Mouse (Mus musculus): Measurements from ENCODE around the gene Jazf1.

Gene Jazf1

DNA sequence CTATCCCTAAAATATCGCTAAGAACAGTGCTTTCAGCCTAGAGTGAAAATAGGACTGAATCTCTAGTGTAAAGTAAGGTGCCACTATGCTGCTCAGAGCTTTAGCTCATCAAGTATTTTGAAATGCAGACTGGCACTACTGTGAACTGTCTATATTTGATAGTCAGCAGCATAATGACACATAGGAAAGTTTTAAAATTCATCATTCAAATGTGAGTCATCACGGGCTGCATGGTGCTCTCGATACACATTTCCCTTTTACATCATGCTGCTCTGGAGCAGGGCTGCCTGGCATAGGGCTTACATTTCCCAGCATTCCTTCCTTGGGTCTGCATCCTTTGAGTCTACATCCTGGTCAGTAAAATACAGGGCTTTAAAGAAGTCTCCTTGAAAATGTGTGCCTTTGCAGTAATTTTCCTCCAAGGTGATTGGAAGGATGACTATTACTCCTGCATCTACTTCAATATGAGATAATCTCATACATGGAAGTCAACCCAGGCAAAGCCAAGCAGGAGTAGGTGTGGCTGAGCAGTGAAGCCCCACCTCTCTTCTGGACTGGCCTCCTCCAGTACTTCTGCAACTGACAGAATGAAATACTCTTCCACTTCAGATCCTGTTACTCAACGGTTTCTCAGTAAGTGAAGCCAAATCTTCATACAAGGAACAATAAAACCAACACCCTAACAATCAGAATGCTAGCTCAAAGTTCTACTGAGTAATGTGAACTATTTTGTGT lies 165.0 kb downstream of the Jazf1 start:
- DNase-seq, result peak; percentile 30

DNA sequence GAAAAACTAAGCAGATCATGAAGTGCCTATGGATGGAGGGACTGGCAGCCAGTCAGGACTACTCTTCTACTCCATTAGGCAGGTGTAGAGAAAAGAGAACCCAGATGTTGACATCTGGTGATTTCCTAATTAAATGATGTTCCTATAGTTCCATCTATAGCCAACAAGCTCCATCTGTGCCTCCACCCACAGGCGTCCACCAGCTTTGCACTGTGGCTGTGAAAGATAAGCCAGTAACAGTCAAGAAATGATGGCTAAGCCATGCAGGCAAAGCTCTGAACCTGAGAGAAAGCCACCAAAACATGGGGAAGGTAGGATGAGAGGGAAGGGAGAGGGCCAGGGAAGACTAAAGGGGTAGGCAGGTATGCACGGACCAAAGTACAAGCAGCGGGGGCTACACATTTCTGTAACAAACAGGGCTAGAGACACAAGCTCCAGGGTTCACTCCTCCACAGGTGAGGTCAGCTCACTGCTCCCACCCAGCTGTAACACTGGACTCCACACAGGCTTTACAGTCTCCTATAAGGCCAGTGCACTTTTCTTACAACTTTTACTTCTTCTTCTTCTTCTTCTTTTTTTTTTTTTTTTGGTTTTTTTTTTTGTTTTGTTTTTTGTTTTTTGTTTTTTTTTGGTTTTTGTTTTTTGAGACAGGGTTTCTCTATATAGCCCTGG lies 168.7 kb downstream of the Jazf1 start:
- no peak for DNase-seq

DNA sequence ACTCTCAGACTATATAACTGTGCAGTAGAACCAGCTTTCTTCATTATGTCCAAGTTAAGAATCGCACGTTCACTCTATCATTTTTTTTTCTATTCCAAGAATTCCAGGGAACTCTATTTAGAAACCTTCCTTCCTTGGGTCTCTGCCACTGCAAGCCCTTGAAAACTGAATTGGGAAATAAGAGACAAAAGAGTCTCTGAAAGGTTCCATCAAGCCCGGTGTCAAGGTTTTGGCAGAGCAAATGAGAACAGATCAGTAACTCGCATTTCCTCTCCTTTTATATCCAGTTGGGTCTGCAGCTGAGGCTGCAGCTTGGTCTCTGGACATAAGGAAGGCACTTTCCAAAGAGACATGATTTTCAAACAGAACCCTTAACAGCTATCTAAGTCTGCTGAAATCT lies 173.4 kb downstream of the Jazf1 start:
- no peak for DNase-seq

DNA sequence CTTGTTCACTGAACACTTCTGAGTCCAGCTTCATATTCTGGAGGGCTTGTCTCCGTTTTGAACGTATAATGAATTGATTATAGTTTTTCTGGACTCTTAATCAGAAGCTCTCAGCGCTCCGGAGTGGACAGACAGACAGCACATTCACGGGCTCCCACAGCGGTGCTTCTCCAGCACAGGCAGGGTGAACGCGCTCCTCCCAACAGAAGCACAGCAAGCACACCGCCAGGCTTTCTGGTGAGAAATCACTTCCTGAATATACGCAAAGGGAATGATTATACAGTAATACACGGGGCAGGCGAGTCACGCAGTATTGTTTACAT lies 174.0 kb downstream of the Jazf1 start:
- no peak for DNase-seq

DNA sequence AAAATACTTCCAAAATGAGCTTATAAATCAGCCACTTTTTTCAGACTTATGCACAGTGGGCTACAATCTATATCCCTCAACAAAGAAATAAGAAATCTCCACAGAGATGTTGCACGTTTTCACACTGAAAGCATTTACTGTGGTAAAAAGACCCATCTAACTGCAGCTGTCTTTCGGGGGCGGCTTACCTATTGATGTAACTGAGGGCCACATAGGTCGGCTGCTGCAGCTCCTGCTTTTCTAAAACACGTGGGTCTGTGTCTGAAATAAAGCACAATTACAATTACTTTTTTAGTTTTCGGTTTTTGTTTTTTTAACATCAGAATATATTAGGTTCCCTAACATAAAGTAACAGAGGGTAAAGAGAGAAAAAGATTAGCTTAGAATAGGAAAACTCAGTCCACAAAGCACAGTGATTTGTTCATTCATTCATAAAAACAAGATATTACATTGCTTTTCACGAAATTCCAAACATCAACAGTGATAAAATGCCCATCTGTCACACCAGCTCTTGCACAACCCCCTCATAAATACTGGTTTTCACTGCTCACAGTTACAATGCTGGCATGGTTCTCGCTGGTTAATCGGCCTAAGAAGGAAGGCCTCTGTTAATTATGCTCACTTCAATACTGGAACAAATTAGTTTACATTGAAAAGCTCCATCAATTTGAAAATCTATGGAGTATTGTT lies 174.5 kb downstream of the Jazf1 start:
- DNase-seq, result no peak

DNA sequence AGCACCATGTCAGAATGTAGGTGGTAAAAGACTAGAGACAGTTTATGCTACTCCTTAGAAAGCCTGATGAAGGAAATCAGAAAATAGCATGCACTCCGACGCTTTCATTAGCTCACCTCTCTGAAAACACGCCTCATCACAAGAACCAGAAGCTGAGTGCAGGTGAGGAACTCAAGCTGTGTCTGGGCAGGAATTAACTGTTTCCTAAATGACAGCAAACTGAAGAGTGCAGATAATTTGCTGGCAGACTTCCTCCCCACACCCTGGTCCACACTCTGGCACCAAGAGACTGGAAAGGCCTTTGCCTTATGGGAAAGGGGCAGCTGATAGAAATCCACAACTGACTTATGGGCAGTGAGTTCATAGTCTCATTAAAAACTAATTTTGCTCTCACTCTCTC lies 175.5 kb downstream of the Jazf1 start:
- no peak for DNase-seq

DNA sequence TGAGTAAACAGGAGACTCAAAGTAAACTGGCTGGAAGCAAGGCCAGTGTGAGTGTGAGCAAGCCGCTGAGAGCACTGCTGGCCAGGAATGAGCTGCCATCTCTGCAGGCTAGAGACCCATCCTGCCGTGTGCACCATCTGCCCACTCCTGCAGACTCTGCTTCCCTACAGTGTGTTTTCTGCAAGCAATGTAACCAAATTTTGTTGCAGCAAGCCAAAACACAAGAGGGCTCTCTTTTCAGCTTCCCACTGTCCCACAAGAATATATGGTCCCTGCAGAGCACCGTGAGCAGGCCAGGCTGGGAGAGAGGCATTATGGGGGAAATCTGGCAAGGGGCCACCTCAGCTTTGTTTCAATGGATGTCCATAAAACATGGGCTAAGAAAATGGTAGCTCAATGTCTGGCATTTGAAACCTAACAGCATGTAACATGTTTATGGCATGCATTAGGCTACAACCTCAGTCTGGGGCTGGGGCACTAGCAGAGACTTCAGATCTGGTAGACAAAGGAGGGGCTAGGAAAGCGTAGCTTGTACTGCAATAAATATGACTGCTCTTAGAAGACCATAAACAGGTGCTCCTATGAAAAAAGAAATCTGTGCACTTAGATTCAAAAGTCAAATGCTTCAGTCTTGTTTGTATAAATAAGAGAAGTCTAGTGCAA lies 180.8 kb downstream of the Jazf1 start:
- DNase-seq, result no peak

DNA sequence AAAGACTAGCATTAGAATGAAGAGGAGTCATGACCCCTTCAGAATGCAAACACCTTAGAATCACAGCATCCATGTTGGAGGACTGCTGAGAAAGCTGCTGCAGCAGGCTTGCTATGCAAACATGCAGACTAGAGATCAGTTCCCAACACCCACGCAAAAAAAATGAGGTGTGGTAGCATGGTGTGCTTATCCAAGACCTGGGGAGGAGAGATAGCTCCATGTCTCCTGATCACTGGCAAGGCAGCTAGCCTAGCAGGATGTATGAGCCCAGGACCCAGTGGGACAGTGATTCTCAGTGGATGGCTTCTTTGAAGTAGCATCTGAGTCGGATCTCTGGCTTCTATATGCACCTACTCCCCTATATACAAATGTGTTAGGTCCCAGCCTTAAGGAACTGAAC lies 184.7 kb downstream of the Jazf1 start:
- no peak for DNase-seq

DNA sequence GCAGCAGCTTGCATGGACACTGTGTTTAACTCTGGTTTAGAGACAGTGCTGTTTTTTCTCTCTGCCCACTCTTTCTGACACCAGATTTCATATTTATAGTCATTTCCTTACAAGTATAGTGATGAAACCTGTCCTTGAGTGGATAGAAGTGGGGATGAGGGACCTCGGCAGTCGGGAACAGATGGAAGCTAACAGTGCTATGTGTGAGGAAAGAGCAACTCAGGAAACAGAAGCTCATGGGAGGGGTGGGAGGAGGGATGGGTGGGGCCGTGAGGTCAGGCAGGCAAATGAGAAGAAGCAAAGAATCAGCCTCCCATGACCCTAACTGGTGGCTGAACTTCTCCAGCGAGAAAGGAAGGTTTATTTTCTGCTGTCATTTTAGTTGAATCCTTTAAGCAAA lies 191.3 kb downstream of the Jazf1 start:
- DNase-seq, result no peak

DNA sequence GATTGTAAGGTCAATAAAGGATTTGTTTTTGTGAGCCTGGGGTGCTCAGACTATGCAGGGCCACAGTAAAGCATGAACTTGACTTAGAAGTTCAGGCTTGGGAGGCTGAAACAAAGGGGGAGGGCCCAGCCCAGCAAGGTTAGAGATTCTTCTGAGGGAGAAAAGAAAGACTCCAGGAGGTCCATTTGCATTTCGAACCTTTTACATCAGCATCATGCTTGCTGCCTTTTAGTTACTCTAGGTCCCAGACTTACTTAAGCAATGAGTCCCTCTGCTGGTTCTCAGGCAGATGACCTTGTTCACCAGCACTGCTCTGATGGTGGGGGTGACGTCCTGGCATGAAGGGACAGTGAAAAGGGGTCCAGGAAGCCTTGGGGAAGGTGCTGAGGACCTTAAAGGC lies 197.1 kb downstream of the Jazf1 start:
- DNase-seq, result no peak

DNA sequence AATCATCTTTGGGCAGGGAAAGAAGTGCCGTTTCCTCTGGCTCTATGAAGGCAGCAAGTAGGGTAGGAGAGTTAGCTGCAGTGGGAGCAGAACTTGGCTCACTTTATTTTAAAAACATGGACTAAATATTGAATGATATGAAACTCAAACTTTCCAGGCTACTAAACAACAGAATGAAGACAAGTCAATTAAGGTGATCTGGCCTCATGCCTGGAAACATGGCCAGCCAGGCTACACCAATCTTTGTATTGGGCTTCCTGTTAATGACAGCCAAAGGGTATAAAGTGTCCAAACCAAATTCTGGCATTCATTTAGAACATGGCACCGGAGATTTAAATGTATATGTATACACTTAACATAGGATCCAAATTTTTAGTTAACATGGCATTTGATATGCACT lies 199.2 kb downstream of the Jazf1 start:
- no peak for DNase-seq

DNA sequence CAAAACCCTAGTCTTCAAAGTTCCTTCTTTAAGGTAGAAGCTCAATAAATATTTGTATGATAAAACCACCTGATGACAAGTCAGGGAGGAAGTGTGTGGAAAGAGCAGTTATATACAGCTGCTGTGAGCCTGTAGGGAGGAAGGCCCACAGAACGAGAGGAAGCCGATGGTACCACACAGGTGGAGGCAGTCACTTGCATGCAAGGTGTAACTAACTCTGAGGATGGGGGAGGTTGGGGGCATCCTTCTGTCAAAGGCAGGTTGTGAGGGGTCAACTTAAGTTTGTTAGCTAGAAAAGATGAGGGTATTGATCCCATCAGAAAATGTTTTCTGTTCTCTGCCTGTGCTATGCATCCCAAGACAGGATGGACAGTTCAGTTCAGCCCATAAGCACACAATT lies 200.1 kb downstream of the Jazf1 start:
- DNase-seq, result no peak

DNA sequence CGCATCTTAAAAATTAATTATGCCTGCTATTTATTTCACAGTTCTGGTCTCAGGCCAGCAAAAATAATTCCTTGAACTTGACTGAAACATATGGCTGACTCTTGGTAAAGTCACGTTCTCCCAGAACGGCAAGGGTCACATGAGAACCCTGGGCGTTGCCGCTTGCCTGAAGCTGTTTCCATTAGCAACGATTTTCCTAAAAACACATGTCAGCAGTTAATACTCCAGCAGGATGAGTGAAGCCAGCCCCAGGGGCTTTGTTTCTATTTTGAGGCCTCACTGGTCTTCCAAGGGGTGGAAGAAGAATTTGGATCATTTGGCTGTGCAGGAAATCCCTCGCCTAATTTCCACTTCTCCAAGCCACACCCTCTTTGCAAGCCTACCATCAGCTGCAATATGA lies 206.5 kb downstream of the Jazf1 start:
- peak; percentile 17 for DNase-seq

DNA sequence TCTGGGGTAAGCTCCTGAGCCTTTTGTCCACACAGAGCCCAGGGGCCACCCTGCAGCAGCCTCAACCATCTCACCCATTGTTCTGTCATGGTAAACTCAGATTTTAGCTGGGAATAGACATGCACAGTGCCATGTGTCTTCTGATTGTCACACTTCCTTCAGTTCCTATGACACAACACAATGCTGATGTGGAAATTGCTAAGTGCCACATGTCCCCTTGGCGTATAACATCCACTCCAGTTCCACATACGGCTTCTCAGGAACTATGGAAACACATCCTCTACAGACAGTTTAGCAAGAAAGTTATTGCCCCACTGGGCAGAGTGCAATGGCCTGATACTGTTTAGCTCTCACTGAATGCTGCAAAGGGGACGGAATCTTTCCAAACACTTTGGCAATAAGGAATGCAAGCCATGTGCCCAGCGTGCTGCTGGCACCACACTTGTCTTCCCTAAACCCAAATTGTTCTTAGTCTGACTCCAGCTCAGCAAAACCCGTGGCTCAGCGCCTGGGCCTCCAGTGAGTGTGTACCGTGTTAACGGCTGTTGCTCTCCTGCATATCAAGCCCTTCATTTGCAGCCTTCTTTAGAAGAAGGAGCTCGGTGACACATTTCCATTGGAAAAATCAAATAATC lies 207.1 kb downstream of the Jazf1 start:
- DNase-seq, result peak; percentile 40

DNA sequence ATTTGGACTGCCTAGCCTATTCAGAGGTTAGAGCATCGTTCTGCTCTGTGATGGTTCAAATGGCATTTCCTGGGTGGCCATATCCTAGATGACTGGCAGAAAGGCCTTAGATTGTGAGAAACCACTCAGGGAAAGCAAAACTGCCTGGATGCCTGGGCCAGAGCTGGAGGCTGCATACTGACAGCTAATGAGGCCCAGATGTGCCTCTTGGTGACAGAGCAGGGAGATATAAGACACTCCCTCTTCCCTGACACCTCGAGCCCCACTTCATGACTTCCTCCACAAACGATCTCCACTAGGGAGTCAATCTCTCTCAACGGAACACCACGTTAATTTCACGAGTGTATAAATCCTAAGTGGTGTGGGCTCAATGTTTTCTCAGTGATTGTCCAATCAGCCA lies 207.7 kb downstream of the Jazf1 start:
- no peak for DNase-seq

DNA sequence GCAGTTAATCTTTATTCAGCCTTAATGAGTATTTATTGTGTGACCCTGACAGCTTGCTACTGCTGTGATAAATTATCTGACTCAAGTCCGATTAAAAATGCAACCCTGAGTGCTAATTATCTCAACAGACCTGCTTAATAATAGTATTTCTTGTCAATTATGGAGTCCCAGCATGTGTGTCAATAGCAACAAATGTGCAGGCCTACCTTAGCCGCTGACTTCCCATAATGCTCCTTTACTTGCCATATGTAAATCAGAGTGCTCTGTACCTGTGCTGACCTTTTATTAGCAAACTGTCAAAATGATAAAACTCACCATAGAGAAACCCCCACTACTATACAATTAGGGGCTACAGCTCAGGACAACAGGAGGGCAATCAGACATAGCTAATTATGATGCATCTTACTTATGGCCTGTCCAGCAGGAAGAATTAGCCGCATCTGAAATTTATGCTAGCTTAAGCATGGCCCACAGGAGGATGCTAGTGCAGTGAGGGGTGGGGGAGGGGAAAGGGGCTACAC lies 209.5 kb downstream of the Jazf1 start:
- no peak for DNase-seq

DNA sequence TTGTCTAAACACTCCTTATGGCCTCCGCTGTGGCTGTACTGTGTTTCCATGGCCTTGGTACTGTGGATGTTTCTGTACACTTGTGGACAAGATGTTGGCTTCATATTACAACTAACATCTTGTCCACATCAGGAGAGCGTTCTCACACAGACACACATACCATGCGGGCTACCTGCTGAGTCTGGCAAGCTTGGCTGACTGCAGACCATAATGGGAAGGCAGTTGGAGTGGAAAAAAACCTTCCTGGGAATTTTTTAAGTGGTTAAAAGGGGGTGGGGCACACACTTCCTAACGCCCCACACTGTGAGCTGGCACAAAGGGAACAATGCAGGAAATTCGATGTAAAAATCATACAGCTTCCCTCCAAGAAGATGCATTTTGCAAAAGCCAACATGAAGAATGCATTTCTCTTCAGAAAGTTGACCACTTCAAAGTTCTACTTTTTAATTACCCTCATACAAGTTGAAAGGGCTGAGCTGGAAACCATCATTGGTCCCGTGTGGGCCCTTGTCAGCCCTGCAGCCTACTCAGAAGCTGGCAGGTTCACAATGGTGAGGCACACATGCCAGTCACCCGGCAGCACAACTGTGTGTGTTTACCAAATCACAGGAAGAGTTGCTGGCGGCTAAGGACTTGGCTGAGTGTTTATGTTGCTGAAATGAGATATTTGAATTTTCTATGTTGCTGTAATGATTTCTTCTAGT lies 215.9 kb downstream of the Jazf1 start:
- DNase-seq, result peak; percentile 22

DNA sequence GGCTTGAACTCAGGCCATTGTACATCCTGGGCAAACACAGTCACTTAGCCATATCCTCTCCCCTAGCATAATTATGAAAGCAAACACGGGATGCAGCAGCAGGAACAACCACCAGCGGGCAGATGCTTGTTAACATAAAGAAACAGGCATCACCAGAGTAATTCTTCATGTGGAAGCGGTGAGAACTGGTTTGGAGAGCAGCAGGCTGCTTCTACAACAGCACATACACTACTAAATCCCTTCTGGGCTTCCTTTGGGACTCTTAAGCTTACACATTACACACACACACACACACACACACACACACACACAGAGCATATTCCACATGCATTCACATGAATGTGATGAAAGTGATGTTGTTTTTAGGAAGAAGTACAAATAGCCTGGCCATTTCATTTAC lies 216.5 kb downstream of the Jazf1 start:
- DNase-seq, result no peak

DNA sequence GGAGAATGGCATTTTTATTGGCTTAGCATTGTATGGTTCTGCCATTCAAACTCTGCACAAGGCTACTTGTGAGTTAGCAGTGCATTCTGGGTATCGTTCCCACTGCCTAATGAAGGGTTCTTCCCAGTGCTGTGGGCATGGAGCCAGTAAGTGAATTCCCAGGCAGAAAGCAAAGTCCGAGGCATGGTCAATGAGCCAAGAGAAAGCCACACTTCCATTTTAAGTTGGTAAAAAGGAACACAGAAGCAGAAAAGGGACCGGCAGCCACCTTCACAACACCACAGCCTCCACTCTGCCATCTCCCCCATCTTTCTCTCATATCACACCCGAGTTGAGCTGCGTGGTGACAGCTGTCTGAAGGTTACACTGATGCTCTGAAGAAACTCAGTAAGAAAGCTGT lies 217.4 kb downstream of the Jazf1 start:
- peak; percentile 34 for DNase-seq

DNA sequence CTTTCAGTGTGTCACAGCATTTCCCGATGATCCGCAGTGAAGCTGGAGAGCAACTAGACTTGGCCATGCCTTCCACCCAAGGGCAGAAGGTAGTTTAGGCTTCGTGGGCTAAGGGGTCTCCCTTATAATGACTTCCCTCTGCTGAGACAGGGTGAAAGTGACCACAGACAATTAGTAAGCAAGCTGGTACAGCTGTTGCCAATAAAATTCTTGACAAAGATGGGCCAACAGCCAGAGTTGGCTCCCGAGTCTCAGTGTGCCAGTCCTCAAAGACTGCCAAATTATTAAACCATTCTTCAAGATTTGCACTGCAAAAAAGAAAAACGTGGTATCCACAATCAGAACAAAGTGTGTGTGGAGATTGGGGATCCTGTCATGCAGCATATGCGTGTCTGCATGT lies 220.2 kb downstream of the Jazf1 start:
- no peak for DNase-seq

DNA sequence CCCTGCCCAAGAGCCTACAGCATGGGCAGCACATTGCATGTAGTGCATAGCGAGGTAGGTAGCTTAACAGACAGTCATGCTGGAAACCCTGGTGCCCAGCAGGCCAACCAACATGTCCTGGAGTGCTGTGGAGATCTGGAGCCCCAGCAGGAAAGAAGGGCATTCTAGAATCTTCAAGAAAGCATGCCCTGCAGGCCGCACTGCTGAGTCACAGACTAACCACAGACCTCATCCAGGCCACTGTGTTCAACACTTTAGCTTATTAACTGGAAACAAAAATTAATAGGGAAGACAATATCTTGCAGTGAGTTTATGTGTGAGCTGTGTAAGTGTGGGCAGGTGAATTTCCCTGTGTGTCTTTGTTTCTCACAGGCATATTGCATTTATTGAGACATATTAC lies 222.1 kb downstream of the Jazf1 start:
- DNase-seq, result no peak

DNA sequence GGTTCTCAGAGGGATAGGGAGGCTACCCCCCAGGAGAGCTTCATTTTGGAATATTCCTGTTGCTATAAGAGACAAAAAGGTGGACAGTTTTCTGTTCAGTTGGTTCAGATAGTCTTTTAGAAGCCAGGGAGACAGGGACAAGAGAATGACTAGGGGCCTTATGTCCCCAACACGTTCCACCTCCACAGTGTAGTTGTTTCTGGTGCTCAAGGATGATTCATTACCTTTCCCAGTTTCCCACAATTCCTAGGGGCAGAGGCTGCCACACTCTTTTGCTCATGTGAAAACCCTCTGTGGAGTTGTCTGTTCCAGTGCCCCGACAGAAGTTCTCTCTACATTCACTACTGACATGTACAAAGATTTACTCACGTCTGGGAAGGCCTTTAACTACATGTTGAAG lies 223.7 kb downstream of the Jazf1 start:
- no peak for DNase-seq

DNA sequence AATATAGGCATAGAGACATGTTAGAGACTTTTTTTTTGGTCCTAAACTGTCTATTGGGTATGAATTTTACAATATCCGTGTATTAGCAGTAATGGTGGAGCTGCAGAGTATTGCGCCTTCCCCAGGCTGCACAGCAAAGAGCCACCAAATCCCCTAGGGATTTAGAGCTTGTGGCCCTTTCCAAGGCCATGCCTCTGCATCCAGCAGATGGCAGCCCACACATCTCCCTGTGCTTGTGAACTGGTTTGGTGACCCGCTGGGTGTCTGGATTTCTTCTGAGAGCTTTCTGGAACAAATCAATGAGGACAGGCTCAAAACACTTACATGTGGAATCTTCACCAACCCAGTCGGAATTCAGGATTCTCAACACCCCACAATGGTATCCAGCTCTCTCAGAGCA lies 225.4 kb downstream of the Jazf1 start:
- peak; percentile 31 for DNase-seq
